Mouse (Mus musculus) adrenal gland, adult 2 months (tissue): ENCODE data around the gene E130308A19Rik. TPM values are rescaled to one million over a fixed set of nuclear protein-coding genes. Genes with fewer than 3 reads are reported as not detected.

Experiments used
- DNase-seq: peaks from one replicate; pipeline ENCODE4 v3.0.0; 2021
- polyA plus RNA-seq: library from polyadenylated mRNA; depleted of rRNA; stranded (reverse); fragments of >200 nt; gene quantifications from 2 replicates; pipeline ENCODE4 v1.2.3, GENCODE M21; 2012
- total RNA-seq, 2 experiments: library from RNA; stranded (reverse); gene quantifications; 2 replicates each; pipeline ENCODE4 v1.2.3; 2021

Gene E130308A19Rik
- total and polyA plus RNA-seq, 3 experiments: 7.7 to 14.8 (median 13.9) TPM

- no peak for DNase-seq
Measured at GRCm38 (mm10) chr4:59727187-59727877, 101.3 kb downstream of the E130308A19Rik start.

GRCm38 (mm10) chr4:59727878-59728261 lies 101.9 kb downstream of the E130308A19Rik start:
- no peak for DNase-seq

DNA sequence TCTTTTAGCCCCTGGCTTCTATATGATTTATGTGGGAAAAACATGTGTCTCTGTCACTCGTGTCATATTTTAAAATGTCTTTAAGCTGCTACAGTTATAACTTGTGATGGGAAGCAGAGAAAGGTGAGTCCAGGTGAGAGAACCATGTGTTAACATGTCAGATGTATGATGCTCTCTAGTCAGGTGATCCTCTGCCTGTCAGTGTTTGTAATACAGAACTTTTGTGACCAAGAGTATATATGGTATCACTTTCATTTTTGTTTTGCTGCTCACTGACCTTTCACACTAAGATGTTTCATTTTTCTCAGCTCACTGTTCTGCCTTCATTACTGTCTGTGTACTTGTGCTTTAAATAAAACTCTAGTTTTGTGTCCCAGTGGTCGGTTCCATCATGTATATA lies 102.8 kb downstream of the E130308A19Rik start:
- DNase-seq: no peak

- no peak for DNase-seq
Measured at GRCm38 (mm10) chr4:59731544-59731943, 105.5 kb downstream of the E130308A19Rik start.

DNA sequence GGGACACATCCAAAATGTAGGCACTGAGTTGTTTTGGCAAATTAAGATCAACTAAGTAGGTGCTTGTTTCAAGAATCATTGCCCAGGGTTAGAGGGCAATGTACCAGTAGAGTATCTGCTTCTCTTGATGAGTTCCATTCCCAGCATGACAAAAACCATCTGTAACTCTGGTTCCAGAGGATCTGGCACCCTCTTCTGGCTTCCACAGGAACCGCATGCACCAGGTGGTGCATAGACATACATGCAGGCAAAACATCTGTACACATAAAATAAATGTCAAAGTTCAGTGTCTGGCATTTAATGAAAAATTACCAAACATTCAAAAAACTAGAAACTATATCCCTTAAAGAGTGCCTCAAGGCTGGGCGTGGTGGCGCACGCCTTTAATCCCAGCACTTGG lies 113.3 kb downstream of the E130308A19Rik start:
- DNase-seq: no peak

GRCm38 (mm10) chr4:59739882-59740281 lies 113.9 kb downstream of the E130308A19Rik start:
- DNase-seq: no peak

DNA sequence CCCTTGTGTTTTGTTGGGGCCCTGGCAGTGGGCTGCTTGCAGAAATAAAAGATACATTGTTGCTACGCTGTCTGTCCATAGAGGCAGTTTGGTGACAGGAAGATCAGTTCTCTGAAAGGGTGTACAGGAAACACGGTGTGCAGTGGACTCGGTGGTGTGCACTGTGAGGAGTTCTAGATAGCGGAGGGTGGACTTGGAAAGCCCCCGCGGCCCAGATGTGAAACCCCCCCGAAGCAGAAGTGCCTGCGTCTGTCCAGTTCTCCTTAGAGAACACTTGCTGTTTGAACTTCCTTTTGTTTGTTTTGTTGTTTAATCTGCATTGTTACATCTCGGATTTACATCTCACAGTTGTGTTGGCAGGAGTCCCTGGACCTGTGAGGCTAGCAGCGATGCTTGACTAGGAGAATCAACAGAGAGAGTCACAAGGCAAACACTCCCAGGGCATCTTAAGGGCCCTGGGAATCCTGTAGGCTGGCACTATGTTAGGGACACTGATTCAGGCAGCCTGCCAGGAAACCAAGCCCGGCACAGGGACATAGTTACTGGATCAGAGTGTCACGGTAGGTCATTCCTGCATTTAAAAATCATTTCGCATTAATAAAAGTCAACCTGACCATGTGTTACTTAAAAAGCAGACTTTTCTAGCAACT lies 127.6 kb downstream of the E130308A19Rik start:
- peak; percentile 53 for DNase-seq

GRCm38 (mm10) chr4:59756332-59757082 lies 130.5 kb downstream of the E130308A19Rik start:
- DNase-seq: peak; percentile 90

DNA sequence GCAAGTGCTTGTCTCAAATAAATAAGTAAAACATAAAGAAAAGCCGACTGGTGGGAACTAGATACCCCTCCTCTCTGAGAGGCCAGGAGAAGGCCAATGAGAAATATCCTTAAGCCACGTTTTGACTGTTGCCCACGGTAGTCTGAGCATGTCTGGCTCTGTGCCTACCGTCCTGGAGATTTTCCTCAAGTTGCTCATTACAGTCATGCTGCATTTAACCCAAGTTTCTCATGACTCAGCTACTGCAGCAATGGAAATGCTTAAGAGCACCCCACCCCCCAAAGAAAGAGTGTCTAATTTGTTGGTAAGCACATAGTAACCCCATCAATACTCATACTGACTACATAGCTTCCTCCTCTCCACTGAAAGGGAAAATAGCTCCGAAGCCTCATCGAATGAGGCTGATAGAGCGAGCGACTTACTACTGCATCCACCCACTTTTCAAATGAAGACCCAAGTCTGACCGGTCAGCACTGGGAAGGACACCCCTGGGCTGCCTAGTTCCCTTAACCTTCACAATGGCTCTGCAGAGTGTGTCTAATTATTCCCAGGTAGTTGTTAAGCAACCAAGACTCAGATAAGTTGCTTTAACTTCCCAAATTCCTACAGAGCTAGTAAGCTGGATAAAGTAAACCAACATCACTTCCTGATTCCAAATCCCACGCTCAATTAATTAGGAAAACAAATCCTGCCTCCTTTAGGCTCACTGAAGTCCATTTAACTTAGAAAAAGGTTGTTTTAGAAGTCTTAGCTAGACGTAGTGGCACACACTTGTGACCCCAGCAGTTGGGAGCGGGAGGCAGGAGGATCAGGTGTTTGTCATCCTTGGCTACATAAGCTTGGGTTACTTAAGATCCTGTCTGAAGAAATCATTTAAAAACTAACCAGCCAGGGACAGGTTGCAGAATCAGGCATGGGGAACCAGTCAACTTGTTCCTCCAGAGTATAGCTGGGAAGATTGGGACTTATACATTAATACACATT lies 131.7 kb downstream of the E130308A19Rik start:
- no peak for DNase-seq

GRCm38 (mm10) chr4:59760016-59760415 lies 134.0 kb downstream of the E130308A19Rik start:
- DNase-seq: no peak

DNA sequence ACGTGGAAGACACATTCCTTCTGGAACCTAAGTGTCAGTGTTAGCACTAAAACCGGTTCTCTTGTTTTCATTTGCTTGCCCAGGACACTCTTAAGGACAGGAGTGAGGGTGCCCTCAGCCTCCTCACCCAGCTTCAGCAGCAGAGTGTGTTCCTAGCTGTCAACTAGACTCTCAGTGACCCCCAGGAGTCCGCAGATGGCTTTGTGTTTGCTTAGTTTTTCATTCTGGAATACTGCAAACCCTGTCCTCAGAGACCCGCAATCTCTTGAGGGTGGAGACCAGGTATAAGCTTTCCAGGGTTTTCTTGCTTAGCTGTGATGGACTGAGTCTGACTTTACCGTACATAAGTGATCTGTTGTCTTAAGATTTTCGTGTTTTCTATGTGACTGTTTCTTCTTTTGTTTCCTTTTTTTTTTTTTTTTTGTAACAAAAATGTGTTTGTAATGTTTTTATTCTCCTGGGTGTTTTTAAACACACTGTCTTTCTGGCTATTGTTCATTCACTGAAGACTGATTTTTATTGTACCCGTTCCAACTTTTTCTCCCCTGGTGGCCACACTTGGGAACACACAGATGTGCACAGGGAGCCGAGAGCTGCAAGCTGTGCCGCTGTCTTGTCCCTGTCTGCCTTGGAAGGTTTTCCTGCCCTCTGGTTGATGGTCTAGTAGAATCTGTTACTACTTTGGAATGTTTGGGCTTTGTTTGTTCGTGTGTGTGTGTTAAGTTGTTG lies 134.8 kb downstream of the E130308A19Rik start:
- peak; percentile 66 for DNase-seq

GRCm38 (mm10) chr4:59761365-59761729 lies 135.3 kb downstream of the E130308A19Rik start:
- peak; percentile 51 for DNase-seq

- DNase-seq: no peak
Measured at GRCm38 (mm10) chr4:59764950-59765349, 138.9 kb downstream of the E130308A19Rik start.

DNA sequence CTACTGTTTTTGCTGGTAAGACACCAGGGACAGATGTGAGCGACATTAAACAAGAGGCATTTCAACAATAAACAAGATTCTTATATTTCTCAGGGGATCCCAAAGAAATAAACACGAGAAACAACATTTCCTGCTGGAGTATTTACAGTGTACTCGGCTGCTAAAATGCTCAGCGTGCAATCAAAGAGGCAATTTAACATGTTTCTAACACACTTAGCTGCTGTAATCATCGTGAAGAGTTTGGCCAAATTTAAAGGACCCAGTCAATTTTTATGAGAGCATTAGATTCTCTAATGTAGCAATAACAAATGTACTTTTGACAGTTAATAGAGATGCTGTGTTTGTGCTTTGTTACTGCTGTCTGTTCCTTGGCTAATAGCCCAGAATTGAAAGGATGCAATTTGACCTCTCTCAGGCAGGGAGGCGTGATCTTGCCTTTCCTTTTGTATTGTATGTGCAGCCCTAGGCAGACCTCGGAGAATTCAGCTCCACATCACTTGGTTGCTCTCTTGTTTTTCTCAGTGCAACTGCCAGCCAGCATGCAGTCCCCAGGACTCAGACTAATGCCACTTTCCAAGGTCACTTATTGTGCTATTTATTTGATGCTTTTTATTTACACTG lies 139.5 kb downstream of the E130308A19Rik start:
- peak; percentile 31 for DNase-seq

GRCm38 (mm10) chr4:59767717-59768116 lies 141.7 kb downstream of the E130308A19Rik start:
- no peak for DNase-seq

- DNase-seq: peak; percentile 63
Measured at GRCm38 (mm10) chr4:59772171-59772879, 146.3 kb downstream of the E130308A19Rik start.

DNA sequence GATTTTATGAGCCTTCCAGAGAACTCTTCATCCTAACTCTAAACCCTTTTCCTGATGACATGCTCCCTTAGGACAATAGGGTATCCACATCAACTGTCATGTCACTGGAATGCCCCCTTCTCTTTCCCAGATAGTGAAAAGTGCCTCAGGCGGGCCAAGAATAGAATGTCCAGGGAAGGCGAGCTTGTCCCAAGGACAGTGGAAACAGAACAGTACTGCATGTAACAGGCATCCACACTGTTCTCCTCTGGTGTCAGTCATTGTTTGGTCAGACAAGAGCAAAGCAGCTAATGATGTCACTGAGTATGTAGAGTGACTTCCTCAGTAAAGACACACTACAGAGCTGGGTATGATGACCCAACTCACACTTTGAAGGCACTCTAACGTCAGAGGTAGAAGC lies 151.8 kb downstream of the E130308A19Rik start:
- DNase-seq: no peak

GRCm38 (mm10) chr4:59780568-59780967 lies 154.6 kb downstream of the E130308A19Rik start:
- DNase-seq: no peak

GRCm38 (mm10) chr4:59782853-59783684 lies 157.1 kb downstream of the E130308A19Rik start:
- peak; percentile 13 for DNase-seq
